Mouse (Mus musculus) ovary, adult 2 months (tissue): ENCODE results near the gene Nrn1l. TPM values are rescaled to one million over a fixed set of nuclear protein-coding genes. Genes with fewer than 3 reads are reported as not detected.

ENCODE experiments used
- polyA plus RNA-seq: library from polyadenylated mRNA; depleted of rRNA; stranded (reverse); fragments of >200 nt; gene quantifications from 2 replicates; pipeline ENCODE4 v1.2.3, GENCODE M21; 2012; rRNA removed

The Nrn1l gene
- polyA plus RNA-seq, result 9.7 and 9.8 TPM in 2 replicates

GRCm38 (mm10) chr8:105893339-105893738 is at the start of gene Nrn1l:
TSS of gene Nrn1l (plus strand) at chr8:105893567.

GRCm38 (mm10) chr8:105853178-105853577 is 40.2 kb upstream of the Nrn1l start, which contains the start of gene Cenpt:
TSS of gene Cenpt (minus strand) at chr8:105853278.

GRCm38 (mm10) chr8:105854715-105855216 is 38.6 kb upstream of the Nrn1l start, which contains the start of gene Thap11:
TSS of gene Thap11 (plus strand) at chr8:105855132.

GRCm38 (mm10) chr8:105860143-105860981 is 33.0 kb upstream of the Nrn1l start, which contains the start of gene Nutf2:
TSS of gene Nutf2 (plus strand) at chr8:105860580.

GRCm38 (mm10) chr8:105880754-105881520 is 12.4 kb upstream of the Nrn1l start, which contains the start of gene Edc4:
TSS of gene Edc4 (plus strand) at chr8:105880881.

GRCm38 (mm10) chr8:105900180-105900940 is 7.0 kb downstream of the Nrn1l start, which contains the start of gene Pskh1:
TSS of gene Pskh1 (plus strand) at chr8:105900441.

GRCm38 (mm10) chr8:105933762-105934161 is 40.4 kb downstream of the Nrn1l start, which contains the start of gene Ctrl:
TSS of gene Ctrl (minus strand) at chr8:105933862.

GRCm38 (mm10) chr8:105938306-105938669 is 44.9 kb downstream of the Nrn1l start, which contains the start of gene Psmb10:
TSS of gene Psmb10 (minus strand) at chr8:105938444.

GRCm38 (mm10) chr8:105943321-105943739 is 50.0 kb downstream of the Nrn1l start, which contains the start of gene Lcat:
TSS of gene Lcat (minus strand) at chr8:105943382.

Other genes with a start within 250 kb of the Nrn1l start
- 1.7 TPM in 2 replicates for gene Carmil2, start 207.3 kb upstream of the Nrn1l start, polyA plus RNA-seq
- 34.0 and 47.2 TPM in 2 replicates for gene Acd, start 192.5 kb upstream of the Nrn1l start, polyA plus RNA-seq
- gene Pard6a, start 192.4 kb upstream of the Nrn1l start, polyA plus RNA-seq, result 22.0 and 26.5 TPM in 2 replicates
- gene 4933405L10Rik, start 185.9 kb upstream of the Nrn1l start, polyA plus RNA-seq, result not detected in 2 replicates
- 19.4 and 22.4 TPM in 2 replicates for gene Enkd1, start 185.4 kb upstream of the Nrn1l start, polyA plus RNA-seq
- gene Gfod2, start 134.9 kb upstream of the Nrn1l start, polyA plus RNA-seq, result 22.0 and 24.5 TPM in 2 replicates
- 32.9 and 33.2 TPM in 2 replicates for gene Ranbp10, start 66.2 kb upstream of the Nrn1l start, polyA plus RNA-seq
- gene Tsnaxip1, start 65.8 kb upstream of the Nrn1l start, polyA plus RNA-seq, result 0.83 and 0.91 TPM in 2 replicates
- 25.1 and 31.5 TPM in 2 replicates for gene Cenpt, start 40.3 kb upstream of the Nrn1l start, polyA plus RNA-seq
- 123 and 125 TPM in 2 replicates for gene Thap11, start 38.4 kb upstream of the Nrn1l start, polyA plus RNA-seq
- 43.3 and 62.6 TPM in 2 replicates for gene Nutf2, start 33.0 kb upstream of the Nrn1l start, polyA plus RNA-seq
- 140 and 149 TPM in 2 replicates for gene Edc4, start 12.7 kb upstream of the Nrn1l start, polyA plus RNA-seq
- 75.9 and 81.9 TPM in 2 replicates for gene Pskh1, start 6.9 kb downstream of the Nrn1l start, polyA plus RNA-seq
- 4.0 and 6.0 TPM in 2 replicates for gene Ctrl, start 40.3 kb downstream of the Nrn1l start, polyA plus RNA-seq
- 143 and 177 TPM in 2 replicates for gene Psmb10, start 44.9 kb downstream of the Nrn1l start, polyA plus RNA-seq
- gene Lcat, start 49.8 kb downstream of the Nrn1l start, polyA plus RNA-seq, result 5.1 and 8.3 TPM in 2 replicates
- 97.5 and 103 TPM in 2 replicates for gene Slc12a4, start 72.5 kb downstream of the Nrn1l start, polyA plus RNA-seq
- gene Dpep3, start 85.9 kb downstream of the Nrn1l start, polyA plus RNA-seq, result 0.49 and 0.52 TPM in 2 replicates
- gene Dus2, start 97.8 kb downstream of the Nrn1l start, polyA plus RNA-seq, result 10.5 and 12.3 TPM in 2 replicates
- gene Dpep2nb, start 112.4 kb downstream of the Nrn1l start, polyA plus RNA-seq, result not detected in 2 replicates
- 14.6 and 19.5 TPM in 2 replicates for gene Ddx28, start 118.3 kb downstream of the Nrn1l start, polyA plus RNA-seq
- 21.8 and 35.0 TPM in 2 replicates for gene Nfatc3, start 165.3 kb downstream of the Nrn1l start, polyA plus RNA-seq
- gene Esrp2, start 243.4 kb downstream of the Nrn1l start, polyA plus RNA-seq, result 20.6 and 21.5 TPM in 2 replicates